Mouse (Mus musculus): Measurements from ENCODE around the gene Tnnt1. TPM values are rescaled to one million over a fixed set of nuclear protein-coding genes. Genes with fewer than 3 reads are reported as not detected.
"Not testable (repeated sequence)": the region's sequence is repeated elsewhere in the genome, so short reads cannot be mapped to it uniquely, and the experiment has no call there.

Tnnt1 gene
- polyA plus RNA-seq, 1 experiment from 2014 or later, result 2.6 TPM

DNA sequence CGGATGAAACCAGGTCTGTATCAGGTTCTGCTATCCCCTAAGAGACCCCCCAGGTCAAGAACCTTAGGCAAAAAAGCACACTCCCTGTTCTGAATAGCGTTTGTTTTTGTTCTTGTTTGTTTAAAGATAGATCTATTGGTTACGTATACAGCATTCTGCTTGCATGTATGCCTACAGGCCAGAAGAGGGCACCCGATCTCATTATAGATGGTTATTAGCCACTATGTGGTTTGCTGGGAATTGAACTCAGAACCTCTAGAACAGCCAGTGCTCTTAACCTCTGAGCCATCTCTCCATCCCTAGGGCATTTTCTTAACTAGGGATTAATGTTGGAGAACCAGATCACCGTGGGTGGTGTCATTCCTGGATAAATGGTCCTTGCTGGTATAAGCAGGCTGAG lies 25.2 kb upstream of the Tnnt1 start:
- Histone ChIP-seq H3K36me3 (ENCODE audit: control insufficient read depth, insufficient read depth, low read length) (peaks cover 41% of the 10 kb centered on the region), H3K27me3 (ENCODE audit: control insufficient read depth, insufficient read depth, low read length) (no peaks in the 10 kb centered on the region), H3K4me1 (ENCODE audit: control insufficient read depth, insufficient read depth, low read length) (peaks cover 11% of the 10 kb centered on the region), H3K9me3 (ENCODE audit: control insufficient read depth, low read length) (no peaks in the 10 kb centered on the region), H3K4me2 (ENCODE audit: low read length) (no peak overlapping the region), H3K27ac (replicated peaks; ENCODE audit: low read depth, low read length) (no peak overlapping the region), H3K9ac (replicated peaks; ENCODE audit: low read length) (no peak overlapping the region), H3K4me3 (replicated peaks; ENCODE audit: low read depth, low read length) (no peak overlapping the region)
- DNase-seq (no peak), ATAC-seq (ENCODE audit: low FRiP score, low TSS enrichment) (no peak)
- WGBS, result 70% methylated on average over 5 of the region's 5 CpGs

DNA sequence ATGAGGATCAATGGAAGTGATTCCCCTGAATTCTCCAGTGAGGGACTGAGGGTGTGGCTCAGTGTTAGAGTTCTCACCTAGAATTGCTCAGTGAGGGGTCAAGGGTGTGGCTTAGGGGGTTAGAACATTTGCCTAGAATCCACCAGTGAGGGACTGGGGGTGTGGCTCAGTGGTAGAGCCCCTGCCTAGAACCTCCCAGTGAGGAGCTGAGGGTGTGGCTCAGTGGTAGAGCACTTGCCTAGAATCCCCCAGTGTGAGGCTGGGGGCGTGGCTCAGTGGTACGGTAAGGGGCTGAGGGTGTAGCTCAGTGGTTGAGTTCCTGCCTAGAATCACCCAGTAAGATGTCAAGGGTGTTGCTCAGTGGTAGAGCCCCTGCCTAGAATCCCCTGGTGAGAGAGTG lies 22.8 kb upstream of the Tnnt1 start:
- H3K4me2 ChIP-seq (ENCODE audit: low read length), result no peak overlapping the region
- H3K9ac ChIP-seq (replicated peaks; ENCODE audit: low read length), result no peak overlapping the region
- 89% methylated on average over 2 of the region's 2 CpGs for WGBS
- H3K9me3 ChIP-seq (ENCODE audit: control insufficient read depth, low read length), result no peaks in the 10 kb centered on the region
- ATAC-seq (ENCODE audit: low FRiP score, low TSS enrichment) (no peak), DNase-seq (no peak)
- H3K36me3 ChIP-seq (ENCODE audit: control insufficient read depth, insufficient read depth, low read length), result peaks cover 41% of the 10 kb centered on the region
- H3K4me3 ChIP-seq (replicated peaks; ENCODE audit: low read depth, low read length), result no peak overlapping the region
- H3K4me1 ChIP-seq (ENCODE audit: control insufficient read depth, insufficient read depth, low read length), result no peaks in the 10 kb centered on the region
- H3K27ac ChIP-seq (replicated peaks; ENCODE audit: low read depth, low read length), result no peak overlapping the region
- H3K27me3 ChIP-seq (ENCODE audit: control insufficient read depth, insufficient read depth, low read length), result no peaks in the 10 kb centered on the region

DNA sequence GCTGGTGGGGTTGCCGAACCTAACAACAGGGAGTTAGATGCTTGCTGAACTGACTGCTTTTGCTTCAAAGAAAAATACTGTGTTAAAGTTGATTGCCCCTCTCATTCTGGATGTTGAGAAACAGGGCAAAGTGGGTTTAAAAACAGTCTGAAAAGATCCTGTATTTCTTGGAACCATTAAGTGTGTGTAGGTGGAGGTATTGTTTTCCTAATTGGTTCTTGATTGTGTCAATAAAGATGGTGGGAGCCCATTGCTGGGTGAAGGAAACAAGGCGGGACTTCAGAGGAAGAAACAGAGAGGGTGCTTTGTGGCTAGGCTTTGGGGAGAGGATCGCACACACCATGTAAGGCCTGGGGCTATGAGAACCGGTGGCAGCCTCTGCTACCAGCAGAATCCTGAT lies 21.0 kb upstream of the Tnnt1 start:
- H3K36me3 ChIP-seq (ENCODE audit: control insufficient read depth, insufficient read depth, low read length), result peaks cover 33% of the 10 kb centered on the region
- H3K9me3 ChIP-seq (ENCODE audit: control insufficient read depth, low read length), result no peaks in the 10 kb centered on the region
- no peak overlapping the region for H3K27ac ChIP-seq (replicated peaks; ENCODE audit: low read depth, low read length)
- DNase-seq (no peak), ATAC-seq (ENCODE audit: low FRiP score, low TSS enrichment) (no peak)
- H3K4me3 ChIP-seq (replicated peaks; ENCODE audit: low read depth, low read length), result no peak overlapping the region
- no peak overlapping the region for H3K4me2 ChIP-seq (ENCODE audit: low read length)
- no peaks in the 10 kb centered on the region for H3K4me1 ChIP-seq (ENCODE audit: control insufficient read depth, insufficient read depth, low read length)
- WGBS, result 55% methylated on average over 4 of the region's 4 CpGs
- H3K9ac ChIP-seq (replicated peaks; ENCODE audit: low read length), result no peak overlapping the region
- peaks cover under 1% of the 10 kb centered on the region; the same call in 1 of the 2 replicates for H3K27me3 ChIP-seq (ENCODE audit: control insufficient read depth, insufficient read depth, low read length)

DNA sequence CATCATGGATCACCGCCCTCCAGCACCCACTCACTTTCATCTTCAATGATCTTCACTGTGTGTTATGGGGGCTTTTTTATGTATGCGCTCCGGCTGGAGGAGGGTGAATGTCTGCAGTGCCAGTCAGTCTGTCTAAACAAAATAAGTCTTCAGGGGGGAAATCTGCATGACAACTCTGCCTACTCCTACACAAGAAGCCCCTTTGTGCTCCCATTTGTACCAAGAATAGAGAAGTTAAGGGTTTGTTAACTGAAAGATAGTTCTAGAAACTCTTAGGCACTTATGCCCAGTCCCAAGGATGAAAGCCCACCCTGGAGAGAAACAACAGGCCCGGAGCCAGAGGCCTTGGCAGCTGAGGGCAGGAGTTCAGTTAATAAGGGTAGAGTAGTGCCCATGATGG lies 20.2 kb upstream of the Tnnt1 start:
- WGBS, result 86% methylated on average over 4 of the region's 4 CpGs
- no peak overlapping the region for H3K4me2 ChIP-seq (ENCODE audit: low read length)
- H3K4me1 ChIP-seq (ENCODE audit: control insufficient read depth, insufficient read depth, low read length), result no peaks in the 10 kb centered on the region
- H3K9ac ChIP-seq (replicated peaks; ENCODE audit: low read length), result no peak overlapping the region
- no peaks in the 10 kb centered on the region for H3K9me3 ChIP-seq (ENCODE audit: control insufficient read depth, low read length)
- DNase-seq (no peak), ATAC-seq (ENCODE audit: low FRiP score, low TSS enrichment) (no peak)
- H3K27ac ChIP-seq (replicated peaks; ENCODE audit: low read depth, low read length), result no peak overlapping the region
- peaks cover 25% of the 10 kb centered on the region for H3K36me3 ChIP-seq (ENCODE audit: control insufficient read depth, insufficient read depth, low read length)
- H3K4me3 ChIP-seq (replicated peaks; ENCODE audit: low read depth, low read length), result no peak overlapping the region
- peaks cover 4% of the 10 kb centered on the region; the same call in 1 of the 2 replicates for H3K27me3 ChIP-seq (ENCODE audit: control insufficient read depth, insufficient read depth, low read length)

DNA sequence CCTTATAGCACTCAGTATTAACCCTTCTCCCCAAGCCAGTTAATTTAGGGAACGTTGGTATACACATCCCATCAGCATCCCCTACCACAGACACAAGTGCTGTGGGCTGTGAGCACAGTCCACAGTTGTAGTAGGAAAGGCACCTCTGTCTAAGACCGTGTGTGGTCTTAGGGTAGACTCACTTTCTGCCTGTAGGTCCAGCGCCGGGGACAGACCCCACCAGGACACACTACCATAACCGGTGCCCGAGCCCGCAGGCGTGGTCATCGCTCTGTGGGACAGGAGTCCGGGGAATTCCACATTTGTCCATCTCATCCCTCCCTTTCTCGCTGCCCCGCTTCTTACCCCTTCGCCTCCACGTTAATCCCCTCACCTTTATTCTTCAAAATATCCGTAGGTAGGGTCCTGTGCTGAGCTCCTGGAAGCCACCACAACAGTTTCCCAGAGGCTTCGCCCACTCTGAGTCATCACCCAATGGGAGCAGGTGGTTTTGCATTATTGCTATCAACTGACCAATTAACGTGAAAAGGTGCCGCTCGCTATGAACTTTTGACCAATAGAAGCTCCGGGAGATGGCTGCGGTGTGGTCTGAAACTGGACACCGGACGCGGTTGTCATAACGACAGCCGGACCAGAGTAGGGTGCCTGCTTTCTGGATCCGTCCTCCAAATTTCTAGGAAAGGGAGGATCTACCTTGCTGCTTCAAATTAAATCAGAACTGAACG lies 16.0 kb upstream of the Tnnt1 start, which contains the start of gene Dnaaf3:
Gene Dnaaf3, minus strand, starts transcription at position 449 of the 725 bp plus-strand sequence.
- peak; percentile 72 for DNase-seq
- H3K9ac ChIP-seq (replicated peaks; ENCODE audit: low read length), result no peak within 1 kb of the TSS
- H3K4me1 ChIP-seq (ENCODE audit: control insufficient read depth, insufficient read depth, low read length), result no peaks in the 10 kb centered on the region
- H3K27me3 ChIP-seq (ENCODE audit: control insufficient read depth, insufficient read depth, low read length), result peaks cover 4% of the 10 kb centered on the region; the same call in 1 of the 2 replicates
- under 1% methylated on average over 28 of the region's 28 CpGs for WGBS
- no peaks in the 10 kb centered on the region for H3K36me3 ChIP-seq (ENCODE audit: control insufficient read depth, insufficient read depth, low read length)
- no peak within 1 kb of the TSS for H3K27ac ChIP-seq (replicated peaks; ENCODE audit: low read depth, low read length)
- H3K4me3 ChIP-seq (replicated peaks; ENCODE audit: low read depth, low read length), result peak within 1 kb of the TSS; percentile 21
- H3K9me3 ChIP-seq (ENCODE audit: control insufficient read depth, low read length), result no peaks in the 10 kb centered on the region
- H3K4me2 ChIP-seq (ENCODE audit: low read length), result peak within 1 kb of the TSS; percentile 50
- ATAC-seq (ENCODE audit: low FRiP score, low TSS enrichment), result peak; percentile 63

DNA sequence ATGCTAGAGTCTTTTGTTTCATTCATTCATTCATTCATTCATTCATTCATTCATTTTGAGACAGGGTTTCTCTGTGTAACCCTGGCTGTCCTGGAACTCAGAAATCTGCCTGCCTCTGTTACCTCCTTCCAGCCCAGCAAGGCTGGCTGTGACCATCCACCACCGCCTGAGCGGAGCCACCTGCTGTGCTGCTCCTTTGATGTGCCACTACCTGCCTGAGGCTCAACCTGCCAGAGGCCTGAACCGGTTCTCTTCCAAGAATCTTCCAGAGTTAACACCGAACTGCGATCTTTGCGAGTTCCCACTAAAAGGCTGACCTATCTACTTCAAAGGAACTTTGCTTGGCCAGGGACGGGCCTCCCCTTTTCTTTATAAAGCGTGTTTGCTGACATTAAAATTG lies 14.0 kb upstream of the Tnnt1 start:
- not testable (repeated sequence) for H3K27me3 ChIP-seq (ENCODE audit: control insufficient read depth, insufficient read depth, low read length); H3K4me1 ChIP-seq (ENCODE audit: control insufficient read depth, insufficient read depth, low read length); H3K36me3 ChIP-seq (ENCODE audit: control insufficient read depth, insufficient read depth, low read length); H3K4me3 ChIP-seq (replicated peaks; ENCODE audit: low read depth, low read length); H3K27ac ChIP-seq (replicated peaks; ENCODE audit: low read depth, low read length); H3K9me3 ChIP-seq (ENCODE audit: control insufficient read depth, low read length); H3K9ac ChIP-seq (replicated peaks; ENCODE audit: low read length); ATAC-seq (ENCODE audit: low FRiP score, low TSS enrichment); H3K4me2 ChIP-seq (ENCODE audit: low read length); DNase-seq
- 48% methylated on average over 8 of the region's 8 CpGs for WGBS

DNA sequence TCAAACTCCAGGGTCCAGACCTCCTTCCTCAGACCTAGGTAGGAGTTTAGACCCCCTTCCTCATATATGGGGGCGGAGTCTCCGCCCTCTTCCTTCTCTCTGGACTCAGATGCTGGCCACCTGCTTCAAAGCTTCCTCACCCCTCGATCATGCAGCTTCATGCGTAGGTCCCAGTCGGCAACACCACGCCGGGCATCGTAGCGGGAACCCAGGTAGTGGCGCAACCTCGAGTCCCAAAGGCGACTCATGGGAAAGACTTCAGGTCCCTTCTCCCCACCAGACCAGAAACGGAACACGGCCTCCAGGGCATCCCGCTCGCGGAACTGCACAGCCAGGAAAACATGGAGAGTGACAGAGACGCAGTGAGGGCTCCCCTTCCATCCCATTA lies 11.1 kb upstream of the Tnnt1 start:
- Histone ChIP-seq H3K36me3 (ENCODE audit: control insufficient read depth, insufficient read depth, low read length) (no peaks in the 10 kb centered on the region), H3K4me2 (ENCODE audit: low read length) (peak overlapping the region; percentile 58; the same call in 1 of the 2 replicates), H3K27ac (replicated peaks; ENCODE audit: low read depth, low read length) (no peak overlapping the region), H3K27me3 (ENCODE audit: control insufficient read depth, insufficient read depth, low read length) (peaks cover 4% of the 10 kb centered on the region; the same call in 1 of the 2 replicates), H3K9me3 (ENCODE audit: control insufficient read depth, low read length) (no peaks in the 10 kb centered on the region), H3K9ac (replicated peaks; ENCODE audit: low read length) (peak overlapping the region; percentile 9; the same call in 1 of the 2 replicates), H3K4me3 (replicated peaks; ENCODE audit: low read depth, low read length) (no peak overlapping the region), H3K4me1 (ENCODE audit: control insufficient read depth, insufficient read depth, low read length) (peaks cover 8% of the 10 kb centered on the region; the same call in 1 of the 2 replicates)
- 43% methylated on average over 18 of the region's 18 CpGs for WGBS
- no peak for DNase-seq
- no peak for ATAC-seq (ENCODE audit: low FRiP score, low TSS enrichment)

DNA sequence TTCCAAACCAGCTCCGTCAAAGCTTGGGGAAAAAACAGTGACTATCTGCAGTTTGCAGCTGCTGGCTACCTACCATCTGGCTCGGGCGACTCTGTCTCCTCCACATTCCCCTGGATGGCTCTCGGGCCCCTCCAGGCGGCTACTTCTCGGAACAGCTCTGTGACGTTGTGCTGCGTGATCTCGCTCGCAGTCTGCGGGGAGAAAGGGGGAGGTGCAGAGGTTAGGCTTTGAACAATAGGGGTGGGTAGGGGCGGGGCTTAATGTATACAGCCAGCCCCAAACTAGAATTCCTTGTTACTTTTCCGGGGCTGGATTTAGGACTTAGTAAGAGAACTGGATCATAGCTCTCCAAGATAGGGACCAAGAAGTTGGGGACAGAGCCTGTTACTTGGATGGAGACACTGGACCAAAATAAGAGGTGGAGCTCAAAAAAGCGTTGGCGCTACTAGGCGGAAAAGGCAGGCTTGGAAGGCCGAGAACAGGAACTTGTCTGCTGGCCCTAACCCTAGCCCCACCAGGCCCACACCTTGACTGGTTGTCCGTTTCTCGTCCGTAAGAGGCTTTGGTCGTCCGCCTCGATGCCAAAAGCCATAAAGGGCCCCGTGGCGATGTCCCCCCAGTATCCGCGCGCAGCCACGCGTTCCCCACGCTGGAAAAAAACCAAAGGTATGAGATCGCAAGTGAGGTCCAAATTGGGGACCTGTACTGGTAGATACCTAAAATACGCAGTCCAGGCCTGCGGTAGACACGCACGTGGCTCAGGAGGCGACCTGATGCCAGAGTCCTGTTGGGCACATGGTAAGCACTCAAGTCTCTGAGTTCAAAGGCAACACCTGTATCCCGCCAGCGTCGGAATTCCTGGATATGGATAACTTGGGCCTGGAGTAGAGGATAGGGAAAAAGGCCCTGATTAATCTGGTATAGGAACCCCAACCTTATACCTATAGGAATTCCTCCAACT lies 10.4 kb upstream of the Tnnt1 start:
- ATAC-seq (ENCODE audit: low FRiP score, low TSS enrichment), result peak; percentile 93
- H3K9ac ChIP-seq (replicated peaks; ENCODE audit: low read length), result peak overlapping the region; percentile 43

More for the DNA sequence above, 10.4 kb upstream of the Tnnt1 start:
- Histone ChIP-seq H3K36me3 (ENCODE audit: control insufficient read depth, insufficient read depth, low read length) (no peaks in the 10 kb centered on the region), H3K9me3 (ENCODE audit: control insufficient read depth, low read length) (no peaks in the 10 kb centered on the region), H3K4me1 (ENCODE audit: control insufficient read depth, insufficient read depth, low read length) (peaks cover 8% of the 10 kb centered on the region; the same call in 1 of the 2 replicates), H3K4me2 (ENCODE audit: low read length) (peak overlapping the region; percentile 58), H3K27ac (replicated peaks; ENCODE audit: low read depth, low read length) (0 out of 2 replicates have a peak overlapping the region, but pooled peaks have one; percentile 5), H3K27me3 (ENCODE audit: control insufficient read depth, insufficient read depth, low read length) (no peaks in the 10 kb centered on the region), H3K4me3 (replicated peaks; ENCODE audit: low read depth, low read length) (peak overlapping the region; percentile 30)
- WGBS, result 22% methylated on average over 40 of the region's 40 CpGs
- DNase-seq, result peak; percentile 94
